Mouse (Mus musculus) embryonic facial prominence, embryonic 13.5 days (tissue): ENCODE measurements around the gene Tnfsf12. TPM values are rescaled to one million over a fixed set of nuclear protein-coding genes. Genes with fewer than 3 reads are reported as not detected.

Experiments used
- ATAC-seq: fragments of 200-750 bp; cut with Nextera tagmentation; 2 replicates; pipeline ENCODE4 v1.8.0; 2017; ENCODE audit warnings: low read depth; ENCODE audit not compliant: insufficient number of reproducible peaks, insufficient read depth, low FRiP score, low TSS enrichment
- H3K27ac ChIP-seq: fragments of 300-500 bp; sonication (generic); 2 replicates; pipeline ENCODE4 v1.5.1; 2015; ENCODE audit warnings: moderate library complexity, mild to moderate bottlenecking, inconsistent platforms
- H3K27me3 ChIP-seq: fragments of 300-500 bp; sonication (generic); 2 replicates; pipeline ENCODE4 v1.6.1; 2015; ENCODE audit warnings: mild to moderate bottlenecking, inconsistent platforms
- H3K36me3 ChIP-seq: fragments of 300-500 bp; sonication (generic); 2 replicates; pipeline ENCODE4 v1.6.1; 2015; ENCODE audit warnings: mild to moderate bottlenecking, inconsistent platforms
- H3K4me1 ChIP-seq: fragments of 300-500 bp; sonication (generic); 2 replicates; pipeline ENCODE4 v1.6.1; 2015; ENCODE audit warnings: inconsistent platforms
- H3K4me2 ChIP-seq: fragments of 300-500 bp; sonication (generic); 2 replicates; pipeline ENCODE4 v1.6.1; 2015; ENCODE audit warnings: moderate library complexity, mild to moderate bottlenecking, inconsistent platforms
- H3K4me3 ChIP-seq: fragments of 300-500 bp; sonication (generic); 2 replicates; pipeline ENCODE4 v1.5.1; 2015; ENCODE audit warnings: mild to moderate bottlenecking, inconsistent platforms
- H3K9ac ChIP-seq: fragments of 300-500 bp; sonication (generic); 2 replicates; pipeline ENCODE4 v1.6.1; 2015; ENCODE audit warnings: mild to moderate bottlenecking, inconsistent platforms
- H3K9me3 ChIP-seq: fragments of 300-500 bp; sonication (generic); 2 replicates; pipeline ENCODE4 v1.6.1; 2016; ENCODE audit warnings: inconsistent platforms
- WGBS: fragments of 180-500 bp; shearing (Covaris S2); methylation state at CpG from one replicate; pipeline ENCODE4 v1.1.7; 2015; ENCODE audit warnings: mixed read lengths; 5-methylcytosine and 5-hydroxymethylcytosine counted together
- microRNA counts: library from miRNA; unstranded; fragments of <30 nt; microRNA quantifications from one replicate; lab custom pipeline; 2016
- microRNA-seq: library from miRNA; unstranded; fragments of <30 nt; microRNA quantifications from one replicate; pipeline ENCODE4, GENCODE M21; 2016
- polyA plus RNA-seq: library from polyadenylated mRNA; unstranded; fragments of >200 nt; fragmentation: Nextera tagmentation; extraction: Ambion mirVana; gene quantifications from 2 replicates; pipeline ENCODE4 v1.2.1, GENCODE M21; 2015

Gene Tnfsf12
- polyA plus RNA-seq, 1 experiment from 2014 or later = 6.4 TPM

DNA sequence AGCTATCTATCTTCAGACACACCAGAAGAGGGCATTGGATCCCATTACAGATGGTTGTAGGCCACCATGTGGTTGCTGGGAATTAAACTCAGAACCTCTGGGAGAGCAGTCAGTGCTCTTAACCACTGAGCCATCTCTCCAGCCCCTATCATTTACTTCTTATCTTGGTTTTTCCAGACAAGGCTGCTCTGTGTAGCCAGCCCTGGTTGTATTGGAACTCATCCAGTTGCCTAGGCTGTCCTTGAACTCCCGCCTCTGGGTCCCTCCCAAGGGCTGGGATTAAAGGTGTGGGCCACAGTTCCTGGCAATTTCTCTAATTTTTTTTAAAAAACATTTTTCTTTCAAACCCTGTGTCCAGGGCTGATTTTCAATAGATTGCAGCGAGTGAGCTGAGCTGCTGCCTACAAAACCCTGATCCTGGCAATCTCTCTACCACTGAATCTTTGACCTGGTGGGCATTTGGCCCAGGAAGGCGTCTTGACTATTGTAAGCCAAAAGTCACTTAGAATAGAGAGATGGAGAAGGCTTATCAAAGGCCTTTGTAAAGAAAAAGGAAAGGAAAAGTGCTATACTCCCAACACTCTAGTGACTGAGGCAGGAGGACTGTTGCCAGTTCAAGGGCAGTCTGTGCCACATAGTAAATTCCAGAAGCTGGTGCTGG lies 34.3 kb downstream of the Tnfsf12 start:
- Histone ChIP-seq H3K4me2 (peak overlapping the region; percentile 61), H3K9me3 (no peaks in the 10 kb centered on the region), H3K27ac (peak overlapping the region; percentile 98), H3K4me3 (peak overlapping the region; percentile 57), H3K27me3 (no peaks in the 10 kb centered on the region), H3K4me1 (peaks cover 23% of the 10 kb centered on the region), H3K36me3 (peaks cover 58% of the 10 kb centered on the region), H3K9ac (peak overlapping the region; percentile 74)
- no peak for ATAC-seq
- 82% methylated on average over 3 of the region's 3 CpGs for WGBS

DNA sequence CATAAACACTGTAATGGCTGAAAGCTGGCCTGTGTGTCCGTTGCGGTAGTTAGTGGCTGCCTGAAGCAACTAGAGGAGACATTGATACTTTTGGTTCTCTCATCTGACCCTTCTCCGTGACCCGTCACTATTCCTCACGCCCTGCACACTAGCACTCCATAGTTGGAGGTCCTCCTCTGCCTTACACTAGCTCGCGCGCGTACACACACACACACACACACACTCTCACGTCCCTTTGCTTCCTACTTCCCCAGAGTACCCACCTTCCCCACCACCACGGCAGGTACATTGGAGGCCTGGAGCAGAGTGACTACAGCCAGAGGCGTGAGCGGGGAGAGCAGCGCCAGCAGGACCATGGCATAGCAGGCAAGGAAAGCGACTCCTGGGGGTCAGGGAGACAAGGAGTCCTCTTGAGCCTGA lies 38.2 kb downstream of the Tnfsf12 start:
- H3K4me1 ChIP-seq = peaks cover 35% of the 10 kb centered on the region
- no peaks in the 10 kb centered on the region for H3K27me3 ChIP-seq
- no peaks in the 10 kb centered on the region for H3K9me3 ChIP-seq
- no peak for ATAC-seq
- H3K4me3 ChIP-seq = no peak overlapping the region
- peak overlapping the region; percentile 44; the same call in 1 of the 2 replicates for H3K27ac ChIP-seq
- no peak overlapping the region for H3K9ac ChIP-seq
- no peak overlapping the region for H3K4me2 ChIP-seq
- WGBS = 85% methylated on average over 15 of the region's 15 CpGs
- peaks cover 54% of the 10 kb centered on the region for H3K36me3 ChIP-seq

DNA sequence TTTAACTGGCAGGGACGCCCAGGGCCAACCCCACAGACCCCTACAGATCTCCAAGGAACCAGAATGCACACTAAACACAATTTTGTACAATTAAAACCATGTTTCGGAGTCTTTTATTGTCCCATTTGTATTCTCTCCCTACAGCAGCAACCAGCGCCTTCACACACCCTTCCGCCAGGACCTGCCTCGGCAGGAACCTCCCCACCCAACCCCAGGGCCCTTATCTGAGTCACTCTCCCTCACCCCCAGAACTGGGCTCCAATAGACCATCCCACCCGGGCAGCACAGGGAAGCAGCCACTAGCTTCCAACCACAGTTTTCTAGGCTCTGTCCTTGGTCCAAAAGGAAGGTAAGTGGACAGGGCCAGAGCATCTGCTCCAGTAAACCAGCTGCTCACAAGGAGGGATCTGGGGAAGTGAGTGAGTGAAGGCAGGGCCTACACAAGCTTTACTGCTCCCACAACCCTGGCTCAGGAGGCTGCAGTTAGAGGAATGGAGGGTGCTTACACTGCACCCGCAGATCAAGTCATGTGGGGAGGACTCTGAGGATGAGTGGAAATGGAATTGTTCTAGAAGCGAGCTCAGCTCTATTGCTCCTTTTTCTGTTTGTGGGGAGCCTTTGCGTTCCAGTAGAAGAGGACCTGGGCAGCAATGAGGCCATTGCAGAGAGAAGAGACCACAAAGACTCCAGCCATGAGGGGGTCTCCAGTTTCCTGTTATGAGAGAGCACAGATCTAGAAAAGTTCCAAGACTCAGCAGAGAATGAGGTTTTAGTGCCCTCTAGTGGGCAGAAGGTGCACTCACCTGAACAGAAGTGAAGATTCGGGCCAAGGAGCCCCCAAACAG lies 38.8 kb downstream of the Tnfsf12 start:
- no peak overlapping the region for H3K4me3 ChIP-seq
- H3K9me3 ChIP-seq = no peaks in the 10 kb centered on the region
- H3K9ac ChIP-seq = 0 out of 2 replicates have a peak overlapping the region, but pooled peaks have one; percentile 38
- H3K4me2 ChIP-seq = no peak overlapping the region
- peaks cover 35% of the 10 kb centered on the region for H3K4me1 ChIP-seq
- peaks cover 60% of the 10 kb centered on the region for H3K36me3 ChIP-seq
- peak overlapping the region; percentile 45 for H3K27ac ChIP-seq
- 68% methylated on average over 10 of the region's 10 CpGs for WGBS
- H3K27me3 ChIP-seq = no peaks in the 10 kb centered on the region
- no peak for ATAC-seq

GRCm38 (mm10) chr11:69656065-69656455 lies 39.6 kb downstream of the Tnfsf12 start:
- Histone ChIP-seq H3K9me3 (no peaks in the 10 kb centered on the region), H3K27me3 (no peaks in the 10 kb centered on the region), H3K4me2 (0 out of 2 replicates have a peak overlapping the region, but pooled peaks have one; percentile 32), H3K4me1 (peaks cover 28% of the 10 kb centered on the region), H3K4me3 (no peak overlapping the region), H3K36me3 (peaks cover 68% of the 10 kb centered on the region), H3K27ac (0 out of 2 replicates have a peak overlapping the region, but pooled peaks have one; percentile 66), H3K9ac (peak overlapping the region; percentile 56; the same call in 1 of the 2 replicates)
- no peak for ATAC-seq
- 50% methylated on average over 5 of the region's 5 CpGs for WGBS

GRCm38 (mm10) chr11:69655264-69656064 lies 40.2 kb downstream of the Tnfsf12 start, which contains the start of gene Sox15:
TSS of gene Sox15 (plus strand) at chr11:69655314.
- Histone ChIP-seq H3K4me1 (peaks cover 28% of the 10 kb centered on the region), H3K9me3 (no peaks in the 10 kb centered on the region), H3K27ac (peak within 1 kb of the TSS; percentile 66), H3K4me3 (0 out of 2 replicates have a peak within 1 kb of the TSS, but pooled peaks have one; percentile 7), H3K9ac (peak within 1 kb of the TSS; percentile 56), H3K27me3 (no peaks in the 10 kb centered on the region), H3K4me2 (peak within 1 kb of the TSS; percentile 32), H3K36me3 (peaks cover 74% of the 10 kb centered on the region)
- peak; percentile 69 for ATAC-seq
- 19% methylated on average over 34 of the region's 34 CpGs for WGBS

DNA sequence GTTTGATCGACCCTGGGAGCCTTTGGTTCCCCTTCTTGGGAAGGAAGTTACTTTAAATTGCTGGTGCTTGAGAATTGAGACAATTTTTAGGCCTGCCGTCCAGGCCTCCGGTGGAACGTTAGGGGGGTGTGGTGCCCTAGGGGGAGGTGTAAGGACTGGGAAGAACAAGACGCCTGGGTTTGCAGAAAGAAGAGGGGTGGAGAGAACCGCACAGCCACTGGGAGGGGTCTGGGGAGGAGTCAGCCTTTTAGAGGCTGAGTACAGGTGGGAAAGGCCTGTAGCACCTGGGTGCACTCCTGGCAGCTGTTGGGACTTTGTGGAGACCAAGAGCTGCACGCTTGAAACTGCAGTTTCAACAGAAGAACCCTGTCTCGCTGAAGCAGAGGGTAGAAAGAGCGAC lies 40.9 kb downstream of the Tnfsf12 start:
- no peaks in the 10 kb centered on the region for H3K27me3 ChIP-seq
- peaks cover 28% of the 10 kb centered on the region for H3K4me1 ChIP-seq
- ATAC-seq = no peak
- H3K9ac ChIP-seq = no peak overlapping the region
- H3K4me3 ChIP-seq = no peak overlapping the region
- peak overlapping the region; percentile 66 for H3K27ac ChIP-seq
- peak overlapping the region; percentile 32 for H3K4me2 ChIP-seq
- WGBS = 27% methylated on average over 9 of the region's 9 CpGs
- no peaks in the 10 kb centered on the region for H3K9me3 ChIP-seq
- peaks cover 81% of the 10 kb centered on the region for H3K36me3 ChIP-seq

- Histone ChIP-seq H3K4me1 (peaks cover 28% of the 10 kb centered on the region), H3K27ac (0 out of 2 replicates have a peak overlapping the region, but pooled peaks have one; percentile 29), H3K4me3 (no peak overlapping the region), H3K36me3 (peaks cover 84% of the 10 kb centered on the region), H3K27me3 (no peaks in the 10 kb centered on the region), H3K9ac (no peak overlapping the region; the same call in 1 of the 2 replicates), H3K4me2 (no peak overlapping the region), H3K9me3 (no peaks in the 10 kb centered on the region)
- ATAC-seq = no peak
- WGBS = 58% methylated on average over 5 of the region's 5 CpGs
Measured at GRCm38 (mm10) chr11:69653399-69653798, 42.2 kb downstream of the Tnfsf12 start.

DNA sequence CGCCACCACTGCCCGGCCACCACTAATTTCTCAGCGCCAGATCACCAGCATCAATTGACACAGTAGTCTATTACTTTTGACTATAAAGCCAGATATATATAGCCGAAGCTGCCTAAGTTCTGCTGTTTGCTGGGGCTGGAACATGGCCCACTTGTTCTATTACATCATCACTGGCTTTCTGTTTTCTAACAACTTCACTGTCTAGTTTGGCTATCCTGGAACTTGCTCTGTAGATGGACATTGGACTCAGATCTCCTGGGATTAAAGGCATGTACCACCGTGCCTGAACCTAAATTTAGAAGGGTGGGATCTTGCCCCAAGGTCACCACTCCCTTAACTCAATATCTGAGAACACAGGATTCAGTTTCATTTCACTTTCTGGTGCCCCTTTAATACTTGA lies 49.8 kb downstream of the Tnfsf12 start:
- Histone ChIP-seq H3K9ac (no peak overlapping the region), H3K4me2 (no peak overlapping the region), H3K4me1 (no peaks in the 10 kb centered on the region), H3K4me3 (no peak overlapping the region), H3K27ac (no peak overlapping the region), H3K36me3 (peaks cover 97% of the 10 kb centered on the region), H3K9me3 (no peaks in the 10 kb centered on the region), H3K27me3 (no peaks in the 10 kb centered on the region)
- WGBS = 89% methylated on average over 5 of the region's 5 CpGs
- no peak for ATAC-seq

MicroRNA genes within 50 kb of the gene (microRNA counts, 519-probe panel; counts per million panel counts)
- 236 counts per million, percentile 44 among the panel's probes with 10 or more counts for microRNA mmu-miR-1934 (lab: Ali Mortazavi, UCI)

Small RNA genes within 50 kb of the gene (microRNA-seq; reads per million reads assigned to microRNA genes)
- gene Mir1934 = 4.4 reads per million, percentile 17 among the genes with 10 or more reads in this experiment

Other genes starting within 250 kb of the Tnfsf12 start
- gene Dnah2, start 146.7 kb downstream of the Tnfsf12 start, polyA plus RNA-seq = 4.2 and 4.4 TPM in 2 replicates
- 43.4 and 46.3 TPM in 2 replicates for gene Efnb3, start 135.6 kb downstream of the Tnfsf12 start, polyA plus RNA-seq
- 26.9 TPM in 2 replicates for gene Wrap53, start 115.6 kb downstream of the Tnfsf12 start, polyA plus RNA-seq
- 160 and 186 TPM in 2 replicates for gene Trp53, start 115.5 kb downstream of the Tnfsf12 start, polyA plus RNA-seq
- gene Atp1b2, start 89.9 kb downstream of the Tnfsf12 start, polyA plus RNA-seq = 7.9 and 8.3 TPM in 2 replicates
- 0.50 TPM in 1 of 2 replicates, not detected in the other for gene Shbg, start 77.9 kb downstream of the Tnfsf12 start, polyA plus RNA-seq
- 23.8 and 28.2 TPM in 2 replicates for gene Sat2, start 73.8 kb downstream of the Tnfsf12 start, polyA plus RNA-seq
- gene Fxr2, start 62.9 kb downstream of the Tnfsf12 start, polyA plus RNA-seq = 36.6 and 44.1 TPM in 2 replicates
- 0.41 and 0.63 TPM in 2 replicates for gene Sox15, start 40.5 kb downstream of the Tnfsf12 start, polyA plus RNA-seq
- gene Mpdu1, start 33.2 kb downstream of the Tnfsf12 start, polyA plus RNA-seq = 54.3 and 74.9 TPM in 2 replicates
- 11.4 and 11.9 TPM in 2 replicates for gene Cd68, start 29.7 kb downstream of the Tnfsf12 start, polyA plus RNA-seq
- 514 and 625 TPM in 2 replicates for gene Eif4a1, start 23.4 kb downstream of the Tnfsf12 start, polyA plus RNA-seq
- 119 and 122 TPM in 2 replicates for gene Senp3, start 13.8 kb downstream of the Tnfsf12 start, polyA plus RNA-seq
- 0.21 and 0.39 TPM in 2 replicates for gene Tnfsf13, start 10.1 kb downstream of the Tnfsf12 start, polyA plus RNA-seq
- gene Tnfsfm13, start 249 bp upstream of the Tnfsf12 start, polyA plus RNA-seq = 2.8 and 3.8 TPM in 2 replicates
- 27.3 and 31.3 TPM in 2 replicates for gene Polr2a, start 62.8 kb upstream of the Tnfsf12 start, polyA plus RNA-seq
- not detected in 2 replicates for gene Slc35g3, start 66.1 kb upstream of the Tnfsf12 start, polyA plus RNA-seq
- gene Zbtb4, start 70.1 kb upstream of the Tnfsf12 start, polyA plus RNA-seq = 3.5 and 4.8 TPM in 2 replicates
- gene Chrnb1, start 100.1 kb upstream of the Tnfsf12 start, polyA plus RNA-seq = 5.4 and 5.7 TPM in 2 replicates
- gene Fgf11, start 106.0 kb upstream of the Tnfsf12 start, polyA plus RNA-seq = 3.6 TPM in 2 replicates
- gene Tmem102, start 109.8 kb upstream of the Tnfsf12 start, polyA plus RNA-seq = 4.0 and 4.7 TPM in 2 replicates
- gene Gm39566, start 119.4 kb upstream of the Tnfsf12 start, polyA plus RNA-seq = not detected in 2 replicates
- not detected in 2 replicates for gene Spem2, start 122.6 kb upstream of the Tnfsf12 start, polyA plus RNA-seq
- gene Spem1, start 126.3 kb upstream of the Tnfsf12 start, polyA plus RNA-seq = 0.26 TPM in 1 of 2 replicates, not detected in the other
- gene Nlgn2, start 141.9 kb upstream of the Tnfsf12 start, polyA plus RNA-seq = 14.1 and 15.2 TPM in 2 replicates
- gene Tmem256, start 142.7 kb upstream of the Tnfsf12 start, polyA plus RNA-seq = 358 and 423 TPM in 2 replicates
- 145 and 154 TPM in 2 replicates for gene Plscr3, start 150.5 kb upstream of the Tnfsf12 start, polyA plus RNA-seq
- gene Tnk1, start 162.9 kb upstream of the Tnfsf12 start, polyA plus RNA-seq = 4.9 and 5.3 TPM in 2 replicates
- not detected in 2 replicates for gene Tmem95, start 182.2 kb upstream of the Tnfsf12 start, polyA plus RNA-seq
- gene Kctd11, start 185.6 kb upstream of the Tnfsf12 start, polyA plus RNA-seq = 3.8 and 4.4 TPM in 2 replicates
- 0.74 and 1.6 TPM in 2 replicates for gene Acap1, start 199.7 kb upstream of the Tnfsf12 start, polyA plus RNA-seq
- 14.8 and 15.6 TPM in 2 replicates for gene 2810408A11Rik, start 205.1 kb upstream of the Tnfsf12 start, polyA plus RNA-seq
- gene Neurl4, start 205.2 kb upstream of the Tnfsf12 start, polyA plus RNA-seq = 12.3 and 12.6 TPM in 2 replicates
- gene Gps2, start 218.0 kb upstream of the Tnfsf12 start, polyA plus RNA-seq = 79.5 and 85.5 TPM in 2 replicates
- gene Eif5a, start 226.1 kb upstream of the Tnfsf12 start, polyA plus RNA-seq = 1,558 and 1,689 TPM in 2 replicates
- gene Ybx2, start 239.9 kb upstream of the Tnfsf12 start, polyA plus RNA-seq = 7.5 and 10.2 TPM in 2 replicates